Mouse (Mus musculus) olfactory bulb, adult 2 months (tissue): Measurements from ENCODE around the gene Olfr692.

Source experiments
- CTCF ChIP-seq: fragments of 200-500 bp; IDR thresholded peaks from 2 replicates; pipeline ENCODE4 v1.5.1; 2012; ENCODE audit warnings: low read depth, mild to moderate bottlenecking, low read length, moderate library complexity; ENCODE audit not compliant: insufficient read depth
- POLR2A ChIP-seq: fragments of 200-500 bp; IDR thresholded peaks from 2 replicates; pipeline ENCODE4 v1.6.1; 2012; ENCODE audit warnings: mild to moderate bottlenecking, low read depth, low read length, moderate library complexity; ENCODE audit not compliant: insufficient read depth

GRCm38 (mm10) chr7:105342170-105342569 lies 25.9 kb upstream of the Olfr692 start, which contains the start of gene Olfr691:
- TF ChIP-seq POLR2A (no peak), CTCF (no peak)
